Mouse (Mus musculus): Measurements from ENCODE around the gene Scin.

Gene Scin

DNA sequence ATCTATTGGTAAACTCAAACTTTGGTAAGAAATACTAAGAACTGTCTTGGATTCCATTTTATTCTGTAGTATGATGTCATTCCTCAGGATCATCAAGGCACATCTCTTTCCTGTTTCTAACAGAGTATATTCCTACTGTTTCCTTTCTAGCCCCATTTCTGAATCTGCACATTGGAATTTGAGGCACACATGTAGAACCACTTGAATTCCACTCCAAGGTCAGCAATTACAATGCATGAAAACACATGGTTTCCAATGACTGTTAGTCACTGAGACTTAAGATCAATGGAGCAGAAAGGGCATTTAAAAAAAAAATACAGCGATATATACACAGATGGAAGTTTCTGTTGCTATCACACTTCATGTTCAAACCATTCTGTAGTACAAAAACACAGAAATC lies 24.8 kb downstream of the Scin start:
- no peak for DNase-seq (ENCODE audit: low read depth in 2 of 2, low spot score in 2 of 2)

DNA sequence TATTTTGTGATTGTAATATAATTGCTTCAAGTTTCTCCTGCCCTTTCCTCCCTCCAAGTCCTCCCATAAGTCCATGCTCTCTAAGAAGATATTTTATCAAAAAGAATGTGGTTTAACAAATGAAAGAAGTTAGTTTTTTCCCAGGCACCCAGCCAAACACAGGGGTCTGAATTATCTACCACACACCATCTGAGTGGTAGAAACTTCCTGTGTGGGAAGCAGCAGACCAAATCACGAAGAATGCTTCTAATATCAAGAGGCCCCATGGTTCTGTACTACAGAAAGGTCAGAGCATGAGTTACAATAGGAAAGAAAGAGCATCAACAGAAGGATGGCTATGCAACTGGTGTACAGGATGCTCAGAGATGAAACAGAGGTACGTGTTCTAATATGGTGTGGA lies 25.9 kb downstream of the Scin start:
- DNase-seq (ENCODE audit: low read depth in 2 of 2, low spot score in 2 of 2) = no peak

DNA sequence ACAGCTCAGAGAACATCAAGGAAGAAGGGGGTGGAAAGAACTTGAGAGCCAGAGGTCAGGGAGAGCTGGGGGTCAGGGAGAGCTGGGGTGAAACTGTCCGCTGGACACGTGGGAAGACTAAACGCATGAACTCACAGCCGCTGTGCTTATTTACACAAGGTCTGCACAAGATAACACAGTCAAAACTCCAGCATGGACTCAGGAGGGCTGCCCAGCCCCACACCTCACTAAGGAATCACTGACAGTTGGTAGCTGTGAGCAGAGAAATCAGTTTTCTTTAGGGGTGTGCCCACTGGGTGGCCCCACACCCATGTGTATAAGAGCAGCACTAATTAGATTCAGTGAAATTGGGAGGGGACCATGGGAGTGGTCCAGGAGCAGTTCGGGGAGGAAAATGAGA lies 27.2 kb downstream of the Scin start:
- no peak for DNase-seq (ENCODE audit: low read depth in 2 of 2, low spot score in 2 of 2)

DNA sequence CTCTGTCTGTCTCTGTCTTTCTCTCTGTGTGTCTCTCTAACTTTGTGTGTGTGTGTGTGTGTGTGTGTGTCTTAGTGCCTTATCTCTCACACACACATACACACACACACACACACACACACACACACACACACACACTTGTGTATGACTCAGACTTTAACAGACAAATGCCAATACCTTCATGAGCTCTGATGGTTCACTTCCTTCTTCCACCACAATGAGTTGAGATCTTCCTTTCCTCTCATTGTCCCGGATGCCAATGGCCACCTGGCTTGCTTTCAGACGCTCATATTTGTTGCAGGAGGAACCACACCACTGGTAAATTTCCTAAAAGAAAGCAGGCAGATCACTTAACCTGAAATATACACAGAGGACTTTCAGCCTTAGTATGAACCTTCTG lies 29.3 kb downstream of the Scin start:
- DNase-seq (ENCODE audit: low read depth in 2 of 2, low spot score in 2 of 2) = no peak

DNA sequence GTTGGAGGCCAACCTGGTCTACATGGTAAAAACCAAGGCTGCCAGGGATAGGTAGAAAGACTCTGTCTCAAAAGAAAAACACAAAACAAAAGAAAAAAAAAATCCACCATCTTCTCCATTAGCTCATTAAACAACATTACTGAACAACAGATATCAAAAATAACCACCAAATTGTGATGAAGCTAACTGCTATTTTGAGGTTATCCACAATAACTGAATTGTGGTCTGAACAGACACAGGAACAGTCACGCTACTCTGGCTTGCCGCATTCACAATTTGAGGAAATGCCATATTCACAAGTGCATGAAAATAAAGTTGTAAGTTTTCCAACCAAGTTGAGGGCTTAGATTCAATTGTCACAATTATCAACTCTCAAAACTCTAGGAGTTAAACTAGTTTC lies 31.7 kb downstream of the Scin start:
- DNase-seq (ENCODE audit: low read depth in 2 of 2, low spot score in 2 of 2) = no peak

DNA sequence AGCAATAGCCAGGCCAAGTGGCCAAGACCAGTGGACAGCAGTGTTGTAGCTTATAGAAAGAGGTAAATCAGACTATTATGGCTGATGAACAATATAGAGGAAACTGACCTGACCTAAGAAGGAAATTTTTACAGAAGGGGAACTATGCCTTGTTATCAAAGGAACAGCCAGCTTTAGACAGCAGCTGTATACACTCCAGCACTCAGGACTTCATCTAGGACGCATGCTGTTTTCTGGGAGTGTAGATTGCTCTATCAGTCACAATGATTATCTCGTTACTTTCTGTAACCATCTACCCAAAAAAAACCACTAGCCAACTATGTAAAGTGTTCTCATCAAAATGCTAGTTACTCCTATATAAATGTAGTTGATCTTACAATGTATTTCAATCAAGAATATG lies 34.6 kb downstream of the Scin start:
- DNase-seq (ENCODE audit: low read depth in 2 of 2, low spot score in 2 of 2) = no peak

DNA sequence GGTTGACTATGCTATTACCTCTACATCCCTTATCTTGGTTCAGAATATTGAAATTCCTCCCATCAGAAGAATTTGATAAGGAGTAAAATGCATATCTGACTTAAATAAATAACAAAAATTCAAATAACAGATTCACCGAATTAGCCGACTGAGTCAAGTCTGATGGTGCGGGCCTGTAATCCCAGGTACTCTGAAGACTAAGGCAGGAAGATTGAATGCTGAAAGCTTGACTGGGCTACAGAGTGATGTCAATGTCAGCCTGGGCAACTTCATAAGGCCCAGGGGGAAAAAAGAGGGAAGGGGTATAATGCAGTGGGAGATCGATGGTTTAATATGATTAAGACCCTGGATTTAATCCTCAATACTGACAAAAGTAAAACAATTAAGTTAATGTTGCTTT lies 36.6 kb downstream of the Scin start:
- DNase-seq (ENCODE audit: low read depth in 2 of 2, low spot score in 2 of 2) = no peak

DNA sequence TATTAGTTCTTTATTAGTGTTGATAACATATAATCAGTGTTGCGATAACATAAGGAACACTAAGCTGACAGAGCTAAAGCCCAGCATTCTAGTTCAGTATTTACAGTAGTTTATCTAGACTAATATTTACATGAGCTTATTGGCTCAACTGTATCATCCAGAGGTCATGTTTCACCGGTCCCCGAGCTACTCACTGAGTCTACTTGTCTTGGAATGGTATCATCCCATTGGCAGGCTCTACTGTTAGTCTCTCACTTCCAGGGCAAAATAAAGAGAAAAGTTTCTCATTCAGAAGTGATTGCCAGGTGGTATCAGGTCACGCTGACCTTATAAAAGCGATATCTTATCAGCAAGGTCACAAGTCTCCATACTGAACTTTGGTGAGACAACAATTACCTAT lies 37.0 kb downstream of the Scin start:
- DNase-seq (ENCODE audit: low read depth in 2 of 2, low spot score in 2 of 2) = no peak

DNA sequence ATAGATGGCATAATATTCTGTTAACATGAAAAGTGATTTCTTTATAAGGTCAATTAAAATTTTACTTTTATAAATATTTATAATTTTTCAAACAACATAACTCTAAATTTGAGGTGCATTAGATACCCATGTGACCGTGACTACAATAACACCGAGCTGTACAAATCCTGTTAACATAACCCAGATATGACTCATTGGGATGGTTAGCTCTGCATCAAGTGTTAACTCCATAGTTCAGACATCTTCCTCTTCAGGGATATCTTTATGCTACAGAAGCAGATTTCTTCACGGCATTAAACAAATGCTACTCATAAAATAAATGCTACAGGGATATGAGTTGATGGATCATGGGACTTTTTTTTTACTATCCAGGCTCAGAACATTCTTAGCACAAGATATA lies 37.6 kb downstream of the Scin start:
- DNase-seq (ENCODE audit: low read depth in 2 of 2, low spot score in 2 of 2) = no peak

DNA sequence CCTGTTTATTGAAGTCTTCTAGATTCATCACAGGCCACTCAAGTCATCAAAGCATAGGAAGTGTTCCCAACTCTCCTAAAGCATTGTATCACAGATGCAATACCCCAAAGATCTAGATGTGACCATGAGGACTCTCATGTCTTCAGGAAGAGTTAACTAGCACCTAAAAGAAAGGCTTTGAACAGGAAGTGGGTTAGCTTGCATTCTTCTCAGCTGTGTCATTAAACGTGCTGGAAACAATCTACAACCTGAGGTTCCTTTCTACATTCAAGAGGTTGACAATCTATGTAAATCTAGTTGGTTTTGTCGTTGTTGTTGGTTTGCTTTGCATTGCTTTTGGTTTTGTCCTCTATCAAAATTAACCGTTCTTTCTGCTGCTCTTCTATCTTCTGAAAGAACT lies 44.0 kb downstream of the Scin start:
- no peak for DNase-seq (ENCODE audit: low read depth in 2 of 2, low spot score in 2 of 2)

DNA sequence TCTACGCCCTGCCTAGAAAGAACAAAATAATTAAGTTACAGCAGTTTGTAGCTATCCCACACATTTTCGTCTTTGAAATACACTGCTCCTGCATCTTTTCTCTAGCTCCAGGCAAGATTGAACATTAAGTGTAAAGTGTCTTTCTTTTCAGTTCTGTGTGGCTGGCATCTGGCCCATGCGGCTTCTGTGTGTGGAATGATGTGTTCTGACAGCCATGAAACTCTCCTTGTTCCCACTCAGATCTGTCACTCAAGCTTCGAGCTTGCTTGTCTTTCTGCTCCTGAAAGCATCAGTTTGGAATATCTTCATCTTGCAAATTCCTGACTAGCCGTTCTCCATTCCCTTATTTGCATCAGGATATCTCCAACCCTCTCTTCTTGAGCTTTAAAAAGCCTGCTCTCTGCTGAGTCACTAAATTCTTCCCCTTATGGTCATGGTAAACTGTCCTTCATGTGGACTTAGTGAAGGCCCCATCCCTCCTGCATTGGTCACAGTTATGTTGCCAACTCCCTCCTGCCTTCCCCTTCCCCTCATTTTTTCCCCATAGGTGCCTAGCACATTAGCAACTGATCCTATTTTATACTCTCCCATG lies 48.2 kb downstream of the Scin start:
- DNase-seq (ENCODE audit: low read depth in 2 of 2, low spot score in 2 of 2) = no peak

DNA sequence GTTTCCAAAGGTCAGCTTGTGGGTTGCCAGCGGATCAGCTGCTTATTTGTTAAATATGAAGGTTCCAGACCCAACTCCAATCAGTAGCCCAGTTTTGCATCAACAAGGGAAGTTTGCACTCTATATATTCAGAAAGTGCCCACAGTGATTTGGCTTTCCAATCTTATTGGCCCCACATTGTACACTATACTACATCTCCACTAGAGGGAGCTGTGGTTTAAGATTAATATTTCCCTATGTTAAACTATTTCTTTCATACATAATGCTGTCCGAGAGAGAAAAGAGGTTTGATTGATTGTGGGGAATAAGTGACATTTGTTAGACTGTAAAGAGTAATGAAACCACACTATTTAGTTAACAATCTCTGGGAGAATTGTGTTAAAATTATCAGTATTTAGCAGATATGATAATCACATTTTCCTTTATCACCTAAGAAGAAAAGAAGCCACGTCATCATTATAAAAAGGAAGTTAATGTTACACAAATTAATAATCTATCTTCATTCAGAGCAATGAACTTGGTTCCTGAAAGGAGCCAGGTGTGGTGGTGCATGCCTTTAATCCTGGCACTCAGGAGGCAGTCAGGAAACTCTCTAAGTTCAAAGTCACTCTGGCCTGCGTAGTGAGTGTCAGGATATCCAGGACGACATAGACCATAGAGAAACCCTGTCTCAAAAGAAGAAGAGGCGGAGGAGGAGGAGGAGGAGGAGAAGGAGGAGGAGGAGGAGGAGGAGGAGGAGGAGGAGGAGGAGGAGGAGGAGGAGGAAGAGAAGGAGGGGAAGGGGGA lies 51.4 kb downstream of the Scin start:
- DNase-seq (ENCODE audit: low read depth in 2 of 2, low spot score in 2 of 2) = peak in 1 of 2 experiments; percentile 7

DNA sequence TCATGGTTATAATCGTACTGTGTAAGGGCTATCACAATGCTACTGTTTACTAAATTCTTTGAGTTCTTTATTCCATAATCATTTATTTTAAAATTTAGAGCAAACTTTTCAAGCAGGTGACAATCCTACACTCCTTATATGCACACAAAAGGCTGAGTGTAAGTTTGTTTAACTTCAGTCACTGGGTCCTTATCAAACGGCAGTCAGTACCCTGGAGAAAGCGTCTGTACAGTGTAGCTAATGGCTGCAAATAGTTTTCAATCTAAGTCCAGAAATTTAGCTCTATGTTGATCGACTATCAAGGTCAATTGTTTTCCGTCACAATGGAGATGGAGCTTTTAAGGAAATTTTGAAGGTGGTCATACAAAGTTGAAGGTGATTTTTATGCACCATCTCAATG lies 52.0 kb downstream of the Scin start:
- DNase-seq (ENCODE audit: low read depth in 2 of 2, low spot score in 2 of 2) = no peak

DNA sequence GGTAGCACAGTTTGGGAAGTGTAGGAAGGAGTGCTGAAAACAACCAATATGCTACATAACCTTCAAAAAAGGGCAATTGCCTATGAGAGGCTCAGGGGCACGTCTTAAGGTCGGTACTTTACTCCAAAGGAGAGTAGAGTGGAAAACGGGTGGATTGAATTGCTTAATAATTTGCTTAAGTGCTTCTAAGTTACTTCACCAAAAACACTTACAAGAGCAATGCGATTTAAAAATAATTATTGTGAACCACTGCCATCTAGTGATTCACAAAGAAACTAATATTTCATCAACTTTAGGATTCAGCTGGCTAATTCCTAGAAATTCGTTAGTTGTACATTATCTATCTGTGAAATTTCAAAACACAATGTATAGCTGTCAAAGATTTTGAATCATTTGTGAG lies 60.4 kb downstream of the Scin start:
- DNase-seq (ENCODE audit: low read depth in 2 of 2, low spot score in 2 of 2) = no peak

DNA sequence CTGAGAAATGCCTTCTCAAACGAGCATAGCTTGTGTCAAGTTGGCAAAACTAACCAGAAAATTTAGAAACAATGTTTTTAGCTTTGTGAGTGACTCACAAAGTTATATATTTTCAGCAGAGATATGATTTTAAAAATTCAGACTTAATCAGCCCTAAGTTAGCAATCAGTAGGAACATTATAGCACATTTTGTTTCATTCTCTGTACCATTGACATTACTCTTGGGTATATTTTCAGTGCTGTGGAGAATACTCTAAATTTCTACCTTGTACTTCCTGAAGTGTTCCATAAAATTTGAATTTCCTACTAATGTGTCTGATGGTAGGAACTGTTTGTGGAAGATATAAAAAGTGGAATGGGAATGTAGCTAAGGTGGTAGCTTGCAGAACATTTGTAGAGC lies 87.0 kb downstream of the Scin start:
- no peak for DNase-seq (ENCODE audit: low read depth in 2 of 2, low spot score in 2 of 2)

DNA sequence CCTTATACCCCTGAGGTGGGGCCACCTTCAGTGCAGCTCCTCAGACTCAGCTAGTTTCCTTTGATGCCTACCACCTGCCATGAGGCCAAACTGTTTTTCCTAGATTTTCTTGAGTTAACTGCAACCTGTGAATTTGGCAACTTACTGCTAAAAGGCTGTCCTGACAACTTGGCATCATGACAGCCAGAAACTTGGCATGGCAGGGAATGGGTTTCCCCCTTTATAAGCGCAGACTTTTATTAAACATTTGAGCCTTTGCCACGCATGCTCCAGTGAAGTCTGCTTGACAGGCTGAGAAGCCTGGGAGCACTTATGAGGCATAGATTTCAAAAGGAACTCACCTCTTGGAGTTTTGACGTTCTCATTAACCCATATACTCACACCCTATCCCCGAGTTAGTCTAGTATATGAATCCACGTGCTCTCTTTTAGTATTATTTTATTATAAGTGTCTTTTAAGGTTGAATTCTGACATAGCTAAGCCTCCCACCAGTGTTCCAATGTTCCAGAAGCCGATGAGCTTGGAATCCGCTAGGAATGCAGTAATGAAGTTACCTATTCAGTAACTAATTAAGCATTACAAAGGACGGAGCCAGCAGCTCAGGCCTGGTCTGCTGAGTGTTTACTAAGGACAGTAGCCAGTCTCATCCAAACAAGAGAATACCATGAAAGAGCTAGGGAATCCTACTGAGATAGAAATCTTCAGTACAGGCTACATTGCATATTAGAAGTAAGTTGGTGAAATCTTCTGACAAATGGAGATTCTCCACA lies 90.0 kb downstream of the Scin start:
- no peak for DNase-seq (ENCODE audit: low read depth in 2 of 2, low spot score in 2 of 2)

DNA sequence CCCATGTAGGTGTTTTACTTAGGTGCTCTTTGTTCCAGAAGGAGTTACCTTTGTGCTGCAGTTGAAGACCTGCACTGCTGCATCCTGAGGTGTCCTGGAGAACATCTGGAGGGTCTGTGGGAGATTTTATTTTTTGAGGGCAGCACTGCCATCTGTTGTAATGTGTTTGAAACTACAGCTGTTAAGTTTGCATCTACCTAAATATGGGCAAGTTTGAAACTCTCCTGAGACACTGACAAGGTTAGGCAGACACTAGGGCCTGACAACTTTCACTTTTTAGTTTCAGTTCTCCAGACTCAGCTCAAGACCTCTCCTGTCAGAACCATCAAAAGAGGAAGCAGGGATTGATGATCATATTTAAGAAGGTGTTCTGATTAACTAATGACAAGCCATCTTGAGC lies 94.0 kb downstream of the Scin start:
- peak; percentile 29 to 43 for DNase-seq (ENCODE audit: low read depth in 2 of 2, low spot score in 2 of 2)

DNA sequence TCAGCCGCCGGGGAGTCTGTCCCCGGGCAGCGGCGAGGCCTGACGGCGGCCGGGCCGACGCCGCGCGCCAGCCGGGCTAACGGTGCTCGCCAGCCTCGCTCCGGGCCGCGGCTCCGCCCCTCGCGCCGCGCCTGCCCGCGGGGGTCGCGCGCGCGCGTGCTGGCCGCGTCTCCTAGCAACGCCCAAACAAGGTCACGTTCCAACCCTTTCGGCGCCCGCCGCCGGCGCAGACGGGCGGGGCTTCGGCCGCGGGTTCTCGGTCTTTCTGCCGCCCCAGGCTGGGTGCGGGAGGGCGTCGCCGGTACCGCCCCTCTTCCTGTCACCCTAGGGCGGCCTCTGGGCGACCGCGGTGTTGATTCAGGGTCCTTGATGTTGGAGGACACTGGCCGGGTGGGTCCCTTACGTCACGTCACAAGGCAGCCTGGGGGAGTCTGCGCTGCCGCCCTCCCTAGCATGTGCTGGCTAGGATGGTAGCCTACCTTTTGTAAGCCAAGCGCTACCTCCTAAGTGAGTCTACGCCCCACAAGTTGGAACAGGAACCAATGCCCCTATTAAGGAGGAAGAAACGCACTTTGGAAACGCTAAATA lies 96.1 kb downstream of the Scin start, which contains the start of gene Arl4a:
Gene Arl4a (minus strand): TSS at position 150 of the 588 bp plus-strand sequence.
- DNase-seq (ENCODE audit: low read depth in 2 of 2, low spot score in 2 of 2) = peak; percentile 90 to 91

DNA sequence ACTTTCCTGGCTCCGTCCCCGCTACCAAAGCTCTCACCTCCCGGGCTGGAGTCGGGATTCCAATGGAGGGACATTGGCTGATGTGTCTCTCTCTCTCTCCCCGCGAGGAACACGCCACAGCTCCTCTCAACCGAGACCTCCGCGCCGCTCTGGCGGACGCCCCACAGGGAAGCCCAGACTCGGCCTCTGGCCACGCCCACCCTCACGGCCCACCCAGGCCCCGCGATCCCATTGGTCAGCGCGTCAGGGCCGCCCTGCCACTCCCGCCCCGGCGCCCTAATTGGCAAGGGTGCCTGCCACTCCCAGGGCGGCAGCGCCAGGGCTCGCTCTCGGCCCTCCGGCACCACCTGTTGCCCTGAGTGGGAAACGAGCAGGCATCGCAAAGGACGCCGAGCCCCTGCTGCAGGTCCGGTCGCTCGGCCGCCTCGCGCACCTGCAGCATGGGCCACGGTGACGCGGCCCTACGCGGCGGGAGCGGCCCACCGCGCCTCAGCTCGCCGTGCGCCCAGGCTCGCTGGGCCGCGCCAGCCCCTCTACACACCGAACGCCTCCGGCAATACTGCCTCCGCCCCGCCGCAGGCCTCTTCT lies 96.7 kb downstream of the Scin start:
- peak; percentile 96 for DNase-seq (ENCODE audit: low read depth in 2 of 2, low spot score in 2 of 2)

DNA sequence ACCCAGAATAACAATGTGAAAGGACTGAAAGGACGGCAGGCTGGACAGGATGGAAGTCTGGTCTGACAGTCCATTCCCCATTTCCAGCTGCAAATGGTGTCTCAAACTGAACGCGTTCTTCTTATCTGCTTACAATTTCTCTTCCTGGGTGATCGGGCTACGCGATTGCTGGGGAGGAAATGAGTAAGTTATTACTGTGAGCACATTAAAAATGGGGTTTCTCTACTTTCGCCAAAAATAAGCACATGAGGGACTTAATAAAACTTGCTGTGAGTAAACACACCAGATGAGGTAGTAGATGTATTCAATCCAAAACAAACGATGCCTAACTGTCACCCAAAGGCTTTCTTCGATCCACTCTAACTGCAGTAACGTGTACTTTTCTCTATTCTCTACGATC lies 97.4 kb downstream of the Scin start:
- DNase-seq (ENCODE audit: low read depth in 2 of 2, low spot score in 2 of 2) = peak; percentile 7 to 27

DNA sequence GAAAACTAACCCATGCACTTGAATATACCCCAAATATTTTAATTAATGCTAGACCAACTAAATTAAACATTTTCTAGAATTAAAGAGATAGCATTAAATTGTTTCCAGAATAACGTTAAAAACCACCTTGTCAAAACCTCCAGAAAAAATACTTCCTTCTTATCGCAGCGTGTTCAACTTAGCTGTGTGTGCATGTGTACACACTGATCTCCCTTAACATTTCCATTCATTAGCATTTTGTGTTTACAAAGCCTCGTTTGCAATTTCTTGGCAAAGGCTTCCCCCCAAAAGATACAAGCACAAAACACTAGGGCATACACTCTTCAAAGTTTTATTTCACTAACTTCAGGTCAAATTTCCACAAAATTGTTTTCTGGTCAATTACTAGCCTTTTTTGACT lies 98.5 kb downstream of the Scin start:
- DNase-seq (ENCODE audit: low read depth in 2 of 2, low spot score in 2 of 2) = no peak

DNA sequence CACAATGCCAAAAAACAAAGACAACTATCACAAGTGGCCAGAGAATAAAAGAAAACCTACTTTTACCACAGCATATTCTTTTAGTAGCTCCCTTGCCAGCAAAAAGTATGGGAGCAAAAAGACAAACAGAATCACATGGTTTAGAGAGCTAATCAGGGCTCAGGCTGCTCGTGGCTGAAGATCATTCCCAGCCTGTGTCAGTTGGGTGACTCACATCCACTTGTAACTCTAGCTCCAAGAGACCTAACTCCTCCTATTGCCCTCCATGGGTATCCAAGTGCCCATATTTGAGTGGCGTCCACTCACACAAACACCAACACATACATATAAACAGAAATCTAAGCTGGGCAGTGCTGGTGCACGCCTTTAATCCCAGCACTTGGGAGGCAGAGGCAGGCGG lies 104.8 kb downstream of the Scin start:
- DNase-seq (ENCODE audit: low read depth in 2 of 2, low spot score in 2 of 2) = no peak
